Mouse (Mus musculus) cerebellum, postnatal 10 days (tissue): ENCODE data around the gene Phtf2.
"Not testable (repeated sequence)": the region's sequence is repeated elsewhere in the genome, so short reads cannot be mapped to it uniquely, and the experiment has no call there.

Experiments used
- DNase-seq, 2 experiments: peaks; one replicate each; pipeline ENCODE4 v3.0.0; 2021; ENCODE audit warnings: mixed read lengths in 2 of 2

Phtf2 gene

GRCm38 (mm10) chr5:20765365-20765920, 116.5 kb downstream of the Phtf2 start:
- no peak for DNase-seq

- not testable (repeated sequence) for DNase-seq
Measured at GRCm38 (mm10) chr5:20762441-20762840, 119.5 kb downstream of the Phtf2 start.

- no peak for DNase-seq
Measured at GRCm38 (mm10) chr5:20760368-20761162, 121.4 kb downstream of the Phtf2 start.

- DNase-seq, result no peak
Measured at GRCm38 (mm10) chr5:20759771-20760170, 122.2 kb downstream of the Phtf2 start.

DNA sequence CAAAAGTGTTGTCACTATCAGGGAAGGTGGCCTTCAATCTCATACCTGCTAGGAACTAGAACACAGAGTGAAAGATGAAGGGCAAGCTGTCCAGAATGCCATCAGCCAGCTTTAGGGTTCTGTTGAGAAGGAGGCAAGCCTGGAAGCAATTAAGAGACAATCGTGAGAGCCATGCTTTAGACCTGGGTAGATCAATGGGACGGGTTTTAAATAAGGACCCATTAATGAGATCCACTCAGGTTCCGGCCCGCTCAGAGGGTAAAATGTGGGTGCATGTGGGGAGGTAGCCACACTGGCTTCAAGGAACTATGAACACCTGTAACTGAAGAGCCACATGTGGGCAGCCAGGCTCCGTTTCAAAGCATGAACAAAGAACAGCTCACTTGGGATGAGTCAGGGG, 128.0 kb downstream of the Phtf2 start:
- DNase-seq, result no peak

GRCm38 (mm10) chr5:20753096-20753495, 128.8 kb downstream of the Phtf2 start:
- no peak for DNase-seq

DNA sequence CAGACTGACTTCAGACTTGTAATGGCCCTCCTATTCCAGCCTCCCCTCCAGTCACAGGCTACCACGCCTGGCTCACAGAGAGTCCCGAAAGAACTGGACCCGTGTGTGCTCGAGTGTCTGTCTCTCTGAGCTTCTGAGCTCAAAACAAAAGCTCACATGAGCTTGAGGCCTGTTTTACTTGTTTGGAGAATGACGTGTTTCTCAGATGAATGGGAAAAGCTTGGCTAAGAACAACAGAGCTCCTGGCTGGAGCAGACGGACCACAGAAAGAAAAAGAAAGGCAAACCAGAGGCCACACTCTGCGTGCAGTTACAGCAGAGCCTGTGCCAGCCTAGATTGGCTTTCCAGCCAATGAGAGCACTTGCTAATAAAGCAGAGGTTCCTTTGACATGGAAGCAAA, 130.2 kb downstream of the Phtf2 start:
- peak in 1 of 2 experiments; percentile 34 for DNase-seq

DNA sequence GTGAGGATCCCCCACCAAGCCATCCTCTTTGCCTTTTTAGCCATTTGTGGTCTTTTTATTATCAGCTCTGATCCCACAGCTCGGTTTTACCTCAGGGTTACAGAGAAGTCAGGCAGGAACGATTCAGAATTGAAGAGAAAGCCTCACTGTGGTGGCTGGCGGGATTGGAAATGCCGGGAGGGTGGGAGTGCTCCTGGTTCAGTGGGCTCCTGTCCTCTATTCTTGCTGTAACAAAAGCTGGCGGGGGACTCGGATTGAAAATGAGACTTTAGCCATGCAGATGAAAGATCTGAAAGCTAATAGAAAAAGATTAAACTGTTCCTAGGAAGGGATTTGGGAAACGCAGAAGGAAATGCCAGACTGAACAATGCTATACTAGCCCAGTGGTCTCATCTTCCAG, 130.9 kb downstream of the Phtf2 start:
- DNase-seq, result no peak

DNA sequence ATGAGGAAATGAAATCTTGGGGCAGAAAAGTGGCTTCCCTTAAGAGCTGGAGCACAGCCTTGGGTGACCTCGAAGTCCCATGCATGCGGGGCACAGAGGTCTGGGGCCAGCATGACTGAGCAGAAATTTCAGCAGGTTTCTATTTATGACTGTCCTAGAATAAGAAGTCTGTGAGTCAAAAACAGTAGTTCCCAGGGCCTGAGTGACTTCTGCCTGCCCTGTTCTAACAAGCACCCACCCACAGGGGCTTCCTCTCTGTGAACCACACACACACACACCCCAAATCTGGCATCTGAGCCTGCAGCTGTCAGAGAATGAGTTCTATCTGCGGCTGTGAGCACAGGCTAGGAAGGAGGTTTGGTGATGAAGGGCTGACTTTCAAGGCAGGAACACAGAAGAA, 132.4 kb downstream of the Phtf2 start:
- no peak for DNase-seq

- no peak for DNase-seq
Measured at GRCm38 (mm10) chr5:20748856-20749255, 133.1 kb downstream of the Phtf2 start.

GRCm38 (mm10) chr5:20748142-20748541, 133.8 kb downstream of the Phtf2 start:
- DNase-seq, result no peak

- no peak for DNase-seq
Measured at GRCm38 (mm10) chr5:20741936-20742335, 140.0 kb downstream of the Phtf2 start.

DNA sequence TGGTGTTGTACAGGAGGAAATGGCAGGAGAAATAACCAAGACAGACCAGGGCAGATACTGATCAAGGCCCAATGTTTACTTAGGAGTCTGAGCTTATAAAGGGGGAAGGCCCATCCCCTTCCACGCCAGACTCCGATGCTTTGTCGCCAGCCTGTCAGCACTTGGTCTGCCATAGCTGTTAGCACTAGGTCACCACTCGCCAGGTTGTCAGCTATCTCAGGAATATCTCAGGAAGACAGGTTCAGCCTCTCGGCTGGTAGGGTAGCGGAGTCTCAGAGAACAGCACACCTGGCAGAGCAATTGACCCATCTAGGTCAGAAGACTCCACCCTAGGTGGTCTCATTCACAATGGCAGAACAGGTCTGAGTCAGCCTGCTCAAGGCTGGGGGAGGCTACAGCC, 140.7 kb downstream of the Phtf2 start:
- no peak for DNase-seq

- DNase-seq, result no peak
Measured at GRCm38 (mm10) chr5:20738795-20739194, 143.1 kb downstream of the Phtf2 start.

GRCm38 (mm10) chr5:20723226-20723625, 158.7 kb downstream of the Phtf2 start:
- not testable (repeated sequence) for DNase-seq

GRCm38 (mm10) chr5:20720201-20720900, 161.6 kb downstream of the Phtf2 start:
- DNase-seq, result no peak

GRCm38 (mm10) chr5:20715980-20716379, 165.9 kb downstream of the Phtf2 start:
- DNase-seq, result not testable (repeated sequence)

DNA sequence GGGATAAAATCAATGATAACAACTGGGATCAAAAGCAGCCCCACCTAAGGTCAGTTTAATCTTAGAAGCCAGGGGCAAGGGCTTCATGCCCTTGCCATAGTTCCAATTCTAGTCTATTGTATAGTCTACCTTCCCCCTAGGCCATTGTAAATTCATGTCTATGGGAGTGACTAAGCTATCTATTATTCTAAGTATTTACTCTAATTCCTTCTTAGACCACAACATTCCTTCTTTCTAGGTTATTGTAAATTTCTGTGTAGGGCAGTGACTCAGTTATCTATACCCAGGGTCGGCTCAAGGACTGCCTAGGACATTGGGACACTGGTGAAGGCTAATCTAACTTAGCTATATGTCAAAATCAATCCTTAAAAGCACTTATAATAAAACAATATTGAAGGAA, 167.3 kb downstream of the Phtf2 start:
- DNase-seq, result not testable (repeated sequence)

DNA sequence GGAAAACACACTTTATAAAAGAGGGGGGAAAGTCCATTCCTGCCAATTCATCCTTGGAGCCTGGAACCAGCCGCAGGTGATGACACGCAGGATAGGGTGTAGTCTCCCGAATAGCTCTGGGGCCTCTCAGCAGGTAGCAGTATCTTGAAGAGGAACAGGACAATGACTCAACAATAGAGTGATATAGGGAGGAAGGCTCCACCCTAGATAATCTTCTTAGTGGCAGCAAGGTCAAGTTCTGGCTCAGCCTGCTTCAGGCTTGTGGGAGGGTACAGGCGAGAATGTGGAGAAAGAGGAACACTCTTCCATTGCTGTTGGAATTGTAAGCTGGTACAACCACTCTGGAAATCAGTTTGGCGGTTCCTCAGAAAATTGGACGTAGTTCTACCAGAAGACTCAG, 171.1 kb downstream of the Phtf2 start:
- not testable (repeated sequence) for DNase-seq
